Mouse (Mus musculus) bone marrow, adult 2 months (tissue): ENCODE data around the gene Gm19684.
"Not testable (repeated sequence)": the region's sequence is repeated elsewhere in the genome, so short reads cannot be mapped to it uniquely, and the experiment has no call there.

Experiments
- CTCF ChIP-seq: fragments of 200-500 bp; IDR thresholded peaks from 2 replicates; pipeline ENCODE4 v1.5.1; 2011; ENCODE audit warnings: low read length, control low read depth; ENCODE audit not compliant: control insufficient read depth, insufficient read depth
- POLR2A ChIP-seq: fragments of 200-500 bp; IDR thresholded peaks from 2 replicates; pipeline ENCODE4 v1.6.1; 2011; ENCODE audit warnings: low read depth, mild to moderate bottlenecking, control low read depth, low read length, borderline replicate concordance; ENCODE audit not compliant: control insufficient read depth

DNA sequence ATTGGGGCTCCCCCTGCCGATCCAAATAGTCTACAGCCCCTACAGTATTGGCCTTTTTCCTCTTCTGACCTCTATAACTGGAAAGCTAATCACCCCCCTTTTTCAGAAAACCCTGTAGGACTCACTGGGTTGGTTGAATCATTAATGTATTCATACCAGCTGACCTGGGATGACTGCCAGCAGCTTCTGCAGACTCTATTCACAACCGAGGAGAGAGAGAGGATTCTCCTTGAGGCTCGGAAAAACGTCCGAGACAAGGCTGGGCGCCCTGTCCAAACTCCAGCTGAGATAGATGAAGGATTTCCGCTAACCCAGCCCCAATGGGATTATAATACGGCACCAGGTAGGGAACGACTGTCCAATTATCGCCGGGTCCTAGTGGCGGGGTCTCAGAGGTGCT, 19.4 kb upstream of the Gm19684 start:
- TF ChIP-seq POLR2A, CTCF: not testable (repeated sequence)
